Mouse (Mus musculus) brown adipose tissue, adult 24 weeks (tissue): ENCODE results near the gene Nbr1. TPM values are rescaled to one million over a fixed set of nuclear protein-coding genes. Genes with fewer than 3 reads are reported as not detected.
"Not testable (repeated sequence)": the region's sequence is repeated elsewhere in the genome, so short reads cannot be mapped to it uniquely, and the experiment has no call there.

ENCODE experiments used
- H3K27ac ChIP-seq: fragments of 200-500 bp; replicated peaks from 2 replicates; pipeline ENCODE4 v1.5.1; 2012; ENCODE audit warnings: low read depth, mild to moderate bottlenecking, low read length
- H3K4me1 ChIP-seq: fragments of 200-500 bp; 2 replicates; pipeline ENCODE4 v1.6.1; 2012; ENCODE audit warnings: low read length, mixed read lengths; ENCODE audit not compliant: control insufficient read depth, insufficient read depth, insufficient read length
- H3K4me3 ChIP-seq: fragments of 200-500 bp; 2 replicates; pipeline ENCODE4 v1.5.1; 2012; ENCODE audit warnings: low read depth, mild to moderate bottlenecking, low read length, moderate library complexity; ENCODE audit not compliant: insufficient read depth
- polyA plus RNA-seq: library from polyadenylated mRNA; stranded (reverse); fragments of >200 nt; gene quantifications from 2 replicates; pipeline ENCODE4 v1.2.4, GENCODE M21; 2012; ENCODE audit not compliant: missing spikeins, insufficient read depth, insufficient read length

Nbr1 gene
- polyA plus RNA-seq, 1 experiment, result 139 TPM

DNA sequence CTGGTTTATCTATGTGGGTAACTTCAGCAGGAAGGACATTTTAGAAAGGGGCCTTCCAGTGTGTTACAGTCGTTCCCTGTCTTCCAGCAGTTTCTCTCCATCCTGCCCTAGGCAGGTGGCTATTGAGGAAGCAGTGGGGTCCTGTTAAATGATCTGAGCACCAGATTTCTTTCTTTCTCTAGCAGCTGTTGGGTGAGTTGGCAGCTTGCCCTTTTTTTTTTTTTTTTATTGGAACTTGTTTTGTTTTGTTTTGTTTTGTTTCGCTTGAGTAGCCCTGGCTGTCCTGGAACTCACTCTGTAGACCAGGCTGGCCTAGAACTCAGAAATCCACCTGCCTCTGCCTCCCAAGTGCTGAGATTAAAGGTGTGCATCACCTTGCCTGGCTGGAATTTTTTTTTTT, 5.0 kb downstream of the Nbr1 start:
- Histone ChIP-seq H3K4me1 (peaks cover 5% of the 10 kb centered on the region; the same call in 1 of the 2 replicates), H3K4me3 (no peak overlapping the region), H3K27ac (no peak overlapping the region)

DNA sequence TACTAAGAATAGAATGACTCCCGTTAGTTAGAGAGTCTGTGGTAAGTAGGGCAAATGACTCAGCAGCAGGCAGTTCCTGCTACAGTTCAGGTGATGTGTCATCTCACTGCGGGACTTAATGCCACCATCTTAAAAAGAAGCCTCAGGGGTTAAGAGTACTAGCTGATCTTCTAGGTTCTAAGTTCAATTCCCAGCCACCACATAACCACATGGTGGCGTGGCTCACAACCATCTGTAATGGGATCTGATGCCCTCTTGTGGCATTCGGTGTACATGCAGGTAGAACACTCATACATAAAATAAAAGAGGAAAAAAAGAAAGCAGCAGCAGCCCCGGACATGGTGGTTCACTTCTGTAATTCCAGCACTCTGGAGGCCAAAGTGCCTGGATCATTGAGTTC, 10.4 kb downstream of the Nbr1 start:
- Histone ChIP-seq H3K4me3 (no peak overlapping the region), H3K27ac (no peak overlapping the region), H3K4me1 (no peaks in the 10 kb centered on the region)

DNA sequence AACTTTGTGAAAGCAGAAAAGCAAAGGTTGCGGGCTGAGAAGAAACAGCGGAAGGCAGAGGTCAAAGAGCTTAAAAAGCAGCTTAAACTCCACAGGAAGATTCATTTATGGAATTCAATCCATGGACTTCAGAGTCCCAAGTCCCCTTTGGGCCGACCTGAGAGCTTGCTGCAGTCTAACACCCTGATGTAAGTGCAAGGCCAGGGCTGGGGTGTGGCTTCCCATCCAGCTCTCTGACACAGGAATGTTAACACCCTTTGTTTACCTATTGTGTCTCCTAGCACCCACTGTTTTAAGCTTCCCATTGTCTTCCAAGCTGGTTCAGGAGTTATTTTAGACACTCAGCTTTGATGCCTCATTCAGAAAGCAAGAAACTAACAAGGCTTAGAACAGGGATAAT, 16.5 kb downstream of the Nbr1 start:
- Histone ChIP-seq H3K4me1 (no peaks in the 10 kb centered on the region), H3K4me3 (no peak overlapping the region), H3K27ac (no peak overlapping the region)

DNA sequence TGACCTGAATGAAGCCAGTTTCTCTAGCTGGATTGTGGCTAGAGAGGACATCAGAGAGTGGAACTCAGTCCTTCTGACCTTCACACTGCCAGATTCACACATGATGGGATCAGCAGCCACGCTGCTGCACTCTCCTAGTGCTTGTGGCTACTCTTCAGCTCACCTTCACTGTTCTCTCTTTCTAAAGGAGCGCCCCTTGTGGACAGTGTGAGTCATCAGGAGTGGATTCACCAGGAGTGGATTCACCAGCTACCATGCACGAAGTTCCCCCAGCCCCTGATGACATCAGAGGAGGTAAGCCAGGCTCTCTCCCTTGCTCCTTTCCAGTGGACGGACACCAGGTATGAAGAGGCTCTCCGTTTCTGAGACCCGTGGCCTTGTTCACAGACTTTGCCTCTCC, 24.2 kb downstream of the Nbr1 start:
- H3K27ac ChIP-seq, result no peak overlapping the region
- H3K4me3 ChIP-seq, result no peak overlapping the region
- no peaks in the 10 kb centered on the region for H3K4me1 ChIP-seq

DNA sequence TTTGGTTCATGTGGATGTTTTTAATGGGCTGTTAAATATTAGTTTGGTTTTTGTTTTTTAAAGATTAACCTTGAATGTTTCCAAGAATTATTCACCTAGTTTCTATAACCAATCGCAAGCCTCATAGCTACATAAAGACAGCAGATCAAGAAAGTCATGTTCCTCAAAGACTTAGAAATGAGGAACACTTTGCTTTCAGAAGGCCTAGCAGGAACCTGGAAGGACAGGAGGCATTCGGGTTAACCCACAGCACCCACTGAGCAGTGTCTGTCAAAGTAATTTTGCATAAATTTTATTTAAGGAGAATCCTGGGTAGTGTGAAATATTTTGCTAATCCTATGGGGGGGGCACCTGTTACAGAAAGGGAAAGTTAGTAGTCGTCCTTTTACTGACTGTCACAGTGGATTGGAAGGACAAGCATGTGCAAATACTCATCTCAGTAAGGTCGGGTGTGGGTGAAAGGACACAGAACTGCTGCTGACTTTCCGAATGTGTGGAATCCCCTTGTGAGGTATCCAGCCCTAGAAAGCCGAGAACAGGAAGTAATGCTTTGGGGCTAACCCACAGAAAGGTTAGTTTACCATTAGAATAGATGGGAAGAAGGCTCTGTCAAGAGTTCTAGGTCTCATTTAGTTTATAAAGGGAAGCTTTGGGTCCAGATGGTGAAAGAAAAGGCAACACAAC, 29.3 kb downstream of the Nbr1 start:
- Histone ChIP-seq H3K4me1 (no peaks in the 10 kb centered on the region), H3K4me3 (no peak overlapping the region), H3K27ac (no peak overlapping the region)

DNA sequence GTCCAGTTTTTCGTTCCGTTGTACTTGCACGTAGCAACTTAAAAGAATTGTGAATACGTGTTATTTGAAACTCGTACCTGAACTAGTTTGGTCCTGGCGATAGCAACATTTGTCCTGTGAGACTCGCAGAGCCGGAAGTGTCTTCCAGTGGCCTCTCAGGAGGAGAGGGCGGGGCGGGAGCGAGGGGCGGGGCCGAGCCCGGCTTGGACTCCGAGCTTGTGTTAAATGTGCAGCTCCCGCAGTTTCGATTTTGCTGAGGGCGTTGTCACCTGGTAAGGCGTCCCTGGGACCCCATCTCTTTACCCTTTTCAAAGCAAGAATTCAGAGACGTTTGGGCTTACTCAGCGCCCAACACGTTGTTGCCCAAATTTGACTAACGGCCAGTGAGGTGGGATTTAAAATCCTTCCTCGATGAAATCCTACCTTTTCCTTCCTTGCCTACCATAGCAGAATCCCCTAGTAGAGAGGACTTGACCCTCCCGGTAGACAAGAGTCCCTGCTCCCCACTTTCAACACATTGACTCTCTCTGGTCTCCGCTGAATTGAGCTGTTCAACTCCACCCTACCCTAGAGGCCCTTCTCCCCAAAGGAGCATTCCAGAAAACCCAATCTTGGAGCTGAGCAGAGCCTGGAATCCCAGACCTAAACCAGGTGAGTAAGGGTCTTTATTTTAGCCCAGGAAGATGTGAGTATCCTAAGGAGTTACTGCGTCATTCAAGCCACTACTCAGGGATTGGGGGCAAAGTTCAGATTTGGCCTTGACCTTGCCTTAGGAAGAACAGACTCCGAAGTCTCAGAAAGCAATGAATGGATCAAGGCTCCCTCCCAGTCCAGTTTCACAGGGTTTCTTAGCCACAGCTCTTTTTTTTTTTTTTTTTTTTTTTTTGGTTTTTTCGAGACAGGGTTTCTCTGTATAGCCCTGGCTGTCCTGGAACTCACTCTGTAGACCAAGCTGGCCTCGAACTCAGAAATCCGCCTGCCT, 30.4 kb downstream of the Nbr1 start, which contains the start of gene Tmem106a:
Gene Tmem106a, plus strand, starts transcription at position 189 of the 982 bp plus-strand sequence.
- peak within 1 kb of the TSS; percentile 97 for H3K27ac ChIP-seq
- H3K4me3 ChIP-seq, result peak within 1 kb of the TSS; percentile 85
- H3K4me1 ChIP-seq, result no peaks in the 10 kb centered on the region

DNA sequence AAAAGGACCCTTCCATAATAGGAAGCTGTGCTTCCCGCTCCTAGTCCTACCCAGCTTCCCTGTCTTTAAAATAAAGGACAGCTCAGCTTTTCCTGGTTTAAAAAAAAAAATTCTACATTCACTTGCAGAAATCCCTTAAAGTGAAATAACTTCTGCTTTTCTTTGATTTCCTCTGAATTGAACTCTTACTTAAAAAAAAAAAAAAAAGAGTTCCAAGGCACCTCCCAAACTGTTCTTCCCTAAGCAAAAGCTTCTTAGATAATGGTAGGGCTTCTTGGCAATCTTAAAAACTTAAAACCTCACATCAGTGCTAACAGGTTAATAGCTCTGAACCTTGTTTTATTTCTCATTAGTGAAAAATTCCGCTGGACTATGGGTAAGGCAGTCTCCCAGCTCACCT, 31.3 kb downstream of the Nbr1 start:
- H3K27ac ChIP-seq, result peak overlapping the region; percentile 97
- peak overlapping the region; percentile 85 for H3K4me3 ChIP-seq
- H3K4me1 ChIP-seq, result no peaks in the 10 kb centered on the region

DNA sequence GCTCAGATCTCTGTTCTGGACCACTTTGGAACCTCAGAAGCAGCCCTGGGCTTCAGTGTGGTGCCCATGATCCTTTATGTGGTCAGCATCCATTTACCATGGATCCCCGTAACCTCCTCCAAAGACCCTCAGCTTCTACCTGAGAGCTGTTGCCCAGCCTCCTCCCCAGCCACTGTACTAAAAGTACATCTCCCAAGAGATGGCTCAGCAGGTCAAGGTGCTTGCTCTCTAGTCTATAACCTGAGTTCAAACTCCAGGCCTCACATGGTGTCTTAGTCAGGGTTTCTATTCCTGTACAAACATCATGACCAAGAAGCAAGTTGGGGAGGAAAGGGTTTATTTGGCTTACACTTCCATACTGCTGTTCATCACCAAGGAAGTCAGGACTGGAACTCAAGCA, 33.1 kb downstream of the Nbr1 start:
- H3K27ac ChIP-seq, H3K4me3 ChIP-seq, H3K4me1 ChIP-seq: not testable (repeated sequence)

DNA sequence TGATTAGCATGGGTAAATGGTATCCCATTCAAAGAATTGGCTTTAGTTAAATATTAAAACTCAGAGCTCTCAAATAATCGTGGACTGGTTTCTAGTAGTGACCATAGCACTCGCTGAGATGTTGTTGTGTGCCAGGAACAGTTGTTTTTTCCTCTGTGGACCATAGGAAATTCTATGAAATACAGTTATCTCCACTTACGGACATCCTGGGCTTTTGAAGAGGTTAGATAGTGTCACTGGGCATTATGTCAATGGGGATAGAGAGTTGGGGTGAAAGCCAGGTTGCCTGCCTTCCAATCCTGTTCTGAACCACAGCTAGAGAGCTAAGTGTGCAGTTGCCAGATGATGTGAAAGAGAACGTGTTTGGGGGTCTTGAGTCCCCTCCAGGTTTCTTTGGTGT, 33.9 kb downstream of the Nbr1 start:
- Histone ChIP-seq H3K4me3 (no peak overlapping the region), H3K27ac (no peak overlapping the region), H3K4me1 (no peaks in the 10 kb centered on the region)

DNA sequence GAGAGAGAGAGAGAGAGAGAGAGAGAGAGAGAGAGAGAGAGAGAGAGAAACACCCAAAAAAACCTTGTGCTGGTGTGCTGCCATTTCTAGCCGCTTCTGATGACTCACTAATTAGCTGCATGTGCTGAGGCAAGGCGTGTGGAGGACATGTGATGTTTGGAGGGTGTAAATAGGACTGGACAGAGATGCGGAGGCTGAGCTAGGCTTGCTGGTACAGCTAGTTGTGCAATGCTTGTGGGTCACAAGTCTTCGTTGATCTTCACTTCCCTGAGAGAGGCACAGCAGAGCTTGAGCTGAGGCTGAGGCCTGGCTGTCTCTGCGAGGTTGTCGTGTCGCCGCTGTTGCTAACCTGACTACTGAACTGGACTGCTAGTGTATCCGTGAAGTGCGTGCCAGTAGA, 35.7 kb downstream of the Nbr1 start:
- H3K4me3 ChIP-seq, result no peak overlapping the region
- peak overlapping the region; percentile 50 for H3K27ac ChIP-seq
- H3K4me1 ChIP-seq, result no peaks in the 10 kb centered on the region

DNA sequence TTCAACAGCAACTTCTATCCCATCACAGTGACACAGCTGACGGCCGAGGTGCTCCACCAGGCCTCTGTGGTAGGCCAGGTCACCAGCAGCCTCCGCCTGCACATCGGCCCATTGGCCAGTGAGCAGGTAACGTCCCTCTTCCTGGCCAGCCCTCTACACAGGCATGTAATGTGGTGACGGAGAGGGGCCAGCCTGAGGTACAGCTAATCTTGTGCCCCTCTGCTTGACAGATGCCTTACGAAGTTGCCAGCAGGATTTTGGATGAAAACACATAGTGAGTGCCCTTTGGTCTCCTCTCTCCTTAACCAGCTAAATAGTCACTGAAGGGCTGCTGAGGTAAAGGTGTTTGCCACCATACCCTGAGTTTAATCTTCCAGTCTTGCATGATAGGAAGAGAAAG, 36.9 kb downstream of the Nbr1 start:
- no peaks in the 10 kb centered on the region for H3K4me1 ChIP-seq
- no peak overlapping the region for H3K4me3 ChIP-seq
- no peak overlapping the region for H3K27ac ChIP-seq

DNA sequence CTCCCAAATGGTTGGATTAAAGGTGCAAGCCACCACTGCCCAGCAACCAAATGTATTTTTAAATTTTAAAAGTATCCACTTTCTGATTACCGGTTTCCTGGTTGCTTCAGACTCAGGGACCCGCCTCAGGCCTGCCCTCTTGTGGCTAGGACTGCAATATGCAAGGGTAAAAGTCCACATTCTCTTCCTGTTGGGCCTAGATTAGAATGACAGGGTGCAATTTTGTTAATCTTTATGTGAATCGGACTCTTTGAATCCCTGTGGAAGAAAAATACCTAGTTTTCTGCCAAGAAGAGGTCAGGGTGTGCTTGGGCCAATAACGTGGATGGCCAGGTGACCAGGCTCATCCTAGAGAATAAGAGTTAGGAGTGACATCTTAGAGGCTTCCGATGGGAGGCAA, 37.5 kb downstream of the Nbr1 start:
- no peaks in the 10 kb centered on the region for H3K4me1 ChIP-seq
- H3K4me3 ChIP-seq, result no peak overlapping the region
- no peak overlapping the region for H3K27ac ChIP-seq

DNA sequence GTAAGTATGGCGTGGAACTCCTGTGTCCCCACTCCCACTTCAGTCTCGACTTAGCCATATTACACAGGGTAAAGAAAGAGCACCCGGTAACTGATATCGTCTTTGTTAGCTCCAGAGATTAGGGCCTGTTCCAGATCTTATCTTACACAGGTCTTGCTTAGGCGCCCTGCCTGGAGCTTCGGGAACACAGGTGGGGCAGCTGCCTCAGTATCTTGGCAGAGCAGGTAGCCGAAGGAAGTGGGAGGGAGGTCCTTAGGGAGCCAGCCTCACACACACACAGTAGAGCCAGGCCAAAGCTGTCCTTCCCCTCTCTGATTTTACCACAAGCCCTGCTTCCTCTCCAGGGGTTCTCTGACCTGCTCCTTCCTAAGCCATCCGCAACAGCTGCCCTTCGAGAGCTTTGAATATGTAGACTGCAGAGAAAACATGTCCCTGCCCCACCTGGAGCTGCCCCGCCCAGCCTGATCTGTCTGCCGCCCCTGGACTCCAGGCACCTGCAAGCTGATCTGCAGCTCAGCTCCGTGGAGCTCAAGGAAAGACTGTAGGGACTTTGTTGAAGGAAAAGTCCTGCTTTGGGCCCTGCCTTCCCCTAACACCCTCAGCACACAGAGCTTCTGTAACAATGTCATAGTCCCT, 38.2 kb downstream of the Nbr1 start:
- H3K4me3 ChIP-seq, result no peak overlapping the region
- H3K4me1 ChIP-seq, result no peaks in the 10 kb centered on the region
- H3K27ac ChIP-seq, result no peak overlapping the region

DNA sequence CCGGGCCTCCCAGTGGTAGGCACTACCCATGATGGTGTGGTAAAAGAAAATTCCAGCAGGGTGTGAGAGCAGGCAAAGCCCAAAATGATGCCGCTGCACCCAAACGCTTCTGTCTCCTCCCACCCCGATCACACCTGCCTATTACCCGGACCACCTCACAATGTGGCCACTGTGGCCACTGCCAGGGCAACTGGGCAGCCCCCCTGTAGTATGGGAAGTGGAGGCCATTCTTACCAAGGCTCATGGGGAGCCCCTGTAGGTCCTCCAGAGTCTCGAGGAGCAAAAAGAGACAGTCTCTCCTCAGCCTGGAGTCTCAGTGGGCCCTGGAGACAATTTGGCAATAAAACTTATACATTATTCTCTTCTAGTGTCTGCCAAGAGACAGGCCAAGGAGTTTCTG, 47.2 kb downstream of the Nbr1 start, which contains the start of gene Gm11634:
Gene Gm11634, minus strand, starts transcription at position 101 of the 400 bp plus-strand sequence.
- Histone ChIP-seq H3K4me1 (no peaks in the 10 kb centered on the region), H3K4me3 (no peak within 1 kb of the TSS), H3K27ac (no peak within 1 kb of the TSS)

DNA sequence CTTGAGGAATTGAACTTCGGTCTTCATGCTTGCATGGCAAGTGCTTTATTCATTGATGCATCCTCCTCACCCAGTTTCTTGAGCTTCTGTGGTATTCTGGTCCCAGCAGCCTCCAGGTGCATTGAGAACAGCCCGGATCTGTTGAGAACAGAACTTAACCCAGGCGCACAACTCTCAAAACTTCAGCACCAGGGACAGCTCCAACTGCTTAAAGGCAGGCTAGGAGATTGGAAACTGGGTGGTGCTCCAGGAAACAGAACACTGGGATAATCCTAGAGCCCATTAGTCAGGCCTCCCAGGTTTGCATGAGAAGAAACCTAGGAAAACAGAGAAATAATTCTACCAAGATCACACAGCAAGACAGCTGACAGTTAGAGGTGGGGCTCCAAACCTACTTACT, 50.5 kb downstream of the Nbr1 start:
- Histone ChIP-seq H3K4me1 (no peaks in the 10 kb centered on the region), H3K27ac (no peak overlapping the region), H3K4me3 (no peak overlapping the region)
